In genomic region chr13:92530721-92531211, GRCm38 (mm10) we compare ENCODE assay signal across 8 mouse cellular contexts. TPM values are rescaled to one million over a fixed set of nuclear protein-coding genes. Genes with fewer than 3 reads are reported as not detected.
A peak's percentile ranks its signal among the peaks of the same experiment; 100 is the strongest.
DNase-seq lines count a peak whose midpoint lies in the region; ATAC-seq and TF ChIP-seq lines count a peak whose summit lies in the region.

Gene Zfyve16 (minus strand): TSS chr13:92530868.

- H3K27me3 ChIP-seq in megakaryocyte, embryonic 14.5 days (replicated peaks), result no peaks in the 10 kb centered on the region

- H3K36me3 ChIP-seq in megakaryocyte, embryonic 14.5 days (replicated peaks; ENCODE audit: low read length), result peaks cover 4% of the 10 kb centered on the region

- H3K4me1 ChIP-seq in cortical plate, adult 2 months (ENCODE audit: control insufficient read depth, insufficient read depth, low read length), result peaks cover 2% of the 10 kb centered on the region; the same call in 1 of the 2 replicates
- H3K4me1 ChIP-seq in megakaryocyte, embryonic 14.5 days, result peaks cover 18% of the 10 kb centered on the region

- peak within 1 kb of the TSS; percentile 68 for H3K27ac ChIP-seq in cortical plate, adult 2 months (ENCODE audit: insufficient read depth, low read length)

- peak; percentile 94 to 95 for DNase-seq in gastrocnemius, adult 8-10 months (ENCODE audit: low spot score in 2 of 2)
- DNase-seq in hindlimb bud, embryonic 11.5 days (ENCODE audit: extremely low spot score, low read depth, low spot score), result peak; percentile 86
- DNase-seq in left cerebral cortex, adult 8-10 months (ENCODE audit: low spot score in 2 of 2), result peak; percentile 93
- DNase-seq in right cerebral cortex, postnatal 10 days (ENCODE audit: low spot score in 2 of 2), result peak; percentile 96 to 98
- peak; percentile 99 for DNase-seq in urinary bladder, postnatal 25 days (ENCODE audit: low spot score)

- TF ChIP-seq POLR2A in cortical plate, adult 2 months (IDR thresholded peaks at IDR 0.05; ENCODE audit: extremely low read depth, insufficient read depth, low read length), result peak; percentile 84; the same call in 1 of the 2 replicates

- ATAC-seq in activated CD4-positive, CD25-positive, alpha-beta regulatory T cell, adult 4 months, result peak; percentile 82

- H3K4me3 ChIP-seq in cortical plate, adult 2 months (ENCODE audit: insufficient read depth, low read length), result peak within 1 kb of the TSS; percentile 77
- peak within 1 kb of the TSS; percentile 99 for H3K4me3 ChIP-seq in megakaryocyte, embryonic 14.5 days (replicated peaks)

- TF ChIP-seq CTCF in cortical plate, adult 2 months (IDR thresholded peaks at IDR 0.05; ENCODE audit: extremely low read depth, insufficient read depth, low read length), result no peak

- no peaks in the 10 kb centered on the region for H3K9me3 ChIP-seq in megakaryocyte, embryonic 14.5 days

RNA-seq across cellular contexts. Expression of gene Zfyve16, which starts in this region (rescaled TPM):
- 10 to 100 TPM in 1 of 2 experiments, 1 to 10 TPM in 1; 9.7 to 10.1 TPM for polyA plus RNA-seq in activated CD4-positive, CD25-positive, alpha-beta regulatory T cell, adult 4 months (2017; shearing (Covaris generic))
- polyA plus RNA-seq in cortical plate, adult 2 months (2012; rRNA removed), result 11.6 and 13.2 TPM in 2 replicates
- total RNA-seq in gastrocnemius, adult 8-10 months (2022), result 1 to 10 TPM; 6.9 to 7.9 (median 7.1) TPM
- 10 to 100 TPM; 16.0 to 19.7 (median 17.3) TPM for total RNA-seq in left cerebral cortex, adult 8-10 months (2022)
- 0.04 TPM in 1 of 2 replicates, not detected in the other for polyA plus RNA-seq in megakaryocyte, embryonic 14.5 days (2012; ENCODE audit: insufficient read depth, low replicate concordance)

Comparison
In these comparisons a context has a peak if more than half of its experiments do, and no peak if none do; other contexts are left out.
1. Peak in every context shown above with its lines: DNase-seq, ATAC-seq, H3K4me3 ChIP-seq and H3K27ac ChIP-seq.
2. RNA of gene Zfyve16 (polyA plus RNA-seq): 11.6 to 13.2 TPM in cortical plate, adult 2 months and 9.7 to 10.1 TPM in activated CD4-positive, CD25-positive, alpha-beta regulatory T cell, adult 4 months; 0.04 TPM in megakaryocyte, embryonic 14.5 days; every median in the first group is over 10 times any median in the second.